Mouse (Mus musculus) C2C12 (cell line): ENCODE measurements at regions not wholly inside any gene's neighbourhood (a gene's known extent, or its start where the extent isn't known, plus 50 kb on each side); places are given as distances from the start of the nearest gene placed in this dataset.

Experiments used
- H3K27me3 ChIP-seq: one replicate; pipeline ENCODE4 v1.6.1; 2011; ENCODE audit not compliant: control insufficient read depth, insufficient read depth, insufficient read length
- H3K36me3 ChIP-seq: one replicate; pipeline ENCODE4 v1.6.1; 2011; ENCODE audit not compliant: control insufficient read depth, insufficient read depth
- H3K4me3 ChIP-seq: one replicate; pipeline ENCODE4 v1.5.1; 2011; ENCODE audit warnings: mild to moderate bottlenecking, control low read depth; ENCODE audit not compliant: poor library complexity, insufficient read depth, severe bottlenecking
- H3K79me2 ChIP-seq: one replicate; pipeline ENCODE4 v1.6.1; 2011; ENCODE audit not compliant: control insufficient read depth, insufficient read depth
- H3K79me3 ChIP-seq: one replicate; pipeline ENCODE4 v1.6.1; 2011; ENCODE audit warnings: low read depth, control low read depth
- H3ac ChIP-seq: one replicate; pipeline ENCODE3; 2011; ENCODE audit warnings: low read depth; ENCODE audit not compliant: control insufficient read depth, insufficient read length
- CEBPB ChIP-seq: IDR thresholded peaks from one replicate; pipeline ENCODE4 v1.6.1; 2011; ENCODE audit warnings: low read depth, mild to moderate bottlenecking, control low read depth, moderate library complexity
- CTCF ChIP-seq: IDR thresholded peaks from one replicate; pipeline ENCODE4 v1.5.1; 2011; ENCODE audit not compliant: control insufficient read depth, insufficient read depth, insufficient read length
- FOSL1 ChIP-seq: IDR thresholded peaks from one replicate; pipeline ENCODE4 v1.8.0; 2011; ENCODE audit warnings: mild to moderate bottlenecking, low read length; ENCODE audit not compliant: poor library complexity, insufficient read depth, severe bottlenecking
- MAX ChIP-seq: IDR thresholded peaks from one replicate; pipeline ENCODE4 v1.6.1; 2011; ENCODE audit warnings: mild to moderate bottlenecking, control low read depth
- MYOD1 ChIP-seq: IDR thresholded peaks from one replicate; pipeline ENCODE4 v1.6.1; 2011; ENCODE audit warnings: low read depth; ENCODE audit not compliant: control insufficient read depth, insufficient read length
- MYOG ChIP-seq: IDR thresholded peaks from one replicate; pipeline ENCODE4 v1.6.1; 2011; ENCODE audit not compliant: control insufficient read depth, insufficient read length; ENCODE audit errors: extremely low read depth
- USF1 ChIP-seq: IDR thresholded peaks from one replicate; pipeline ENCODE4 v1.6.1; 2011; ENCODE audit warnings: low read depth, mild to moderate bottlenecking, control low read depth, moderate library complexity

GRCm38 (mm10) chr14:24608356-24608755 lies 121.4 kb downstream of the Rps24 start:
- peaks cover 8% of the 10 kb centered on the region for H3K27me3 ChIP-seq
- TF ChIP-seq MAX: no peak
- no peak for TF ChIP-seq USF1
- no peak for TF ChIP-seq MYOG
- TF ChIP-seq CEBPB: no peak
- TF ChIP-seq MYOD1: no peak
- no peak for TF ChIP-seq CTCF
- no peak for TF ChIP-seq FOSL1
- no peak overlapping the region for H3ac ChIP-seq
- H3K36me3 ChIP-seq: no peaks in the 10 kb centered on the region
- no peak overlapping the region for H3K4me3 ChIP-seq
- no peaks in the 10 kb centered on the region for H3K79me3 ChIP-seq
- no peaks in the 10 kb centered on the region for H3K79me2 ChIP-seq

GRCm38 (mm10) chr14:24612254-24612995 lies 125.5 kb downstream of the Rps24 start:
- no peak overlapping the region for H3ac ChIP-seq
- H3K36me3 ChIP-seq: no peaks in the 10 kb centered on the region
- TF ChIP-seq CEBPB (no peak), MAX (no peak), MYOD1 (no peak), USF1 (no peak)
- H3K79me3 ChIP-seq: no peaks in the 10 kb centered on the region
- H3K79me2 ChIP-seq: no peaks in the 10 kb centered on the region
- no peak overlapping the region for H3K4me3 ChIP-seq
- peaks cover 11% of the 10 kb centered on the region for H3K27me3 ChIP-seq

GRCm38 (mm10) chr14:24615776-24616175 lies 128.9 kb downstream of the Rps24 start:
- Histone ChIP-seq H3ac (no peak overlapping the region), H3K27me3 (peaks cover 22% of the 10 kb centered on the region), H3K79me3 (no peaks in the 10 kb centered on the region), H3K36me3 (no peaks in the 10 kb centered on the region), H3K4me3 (no peak overlapping the region), H3K79me2 (no peaks in the 10 kb centered on the region)
- TF ChIP-seq MAX: no peak

- Histone ChIP-seq H3K36me3 (no peaks in the 10 kb centered on the region), H3K79me3 (no peaks in the 10 kb centered on the region), H3K4me3 (no peak overlapping the region), H3K27me3 (peaks cover 24% of the 10 kb centered on the region), H3ac (no peak overlapping the region), H3K79me2 (no peaks in the 10 kb centered on the region)
- TF ChIP-seq CTCF (no peak), FOSL1 (no peak), MAX (no peak), MYOG (no peak), CEBPB (no peak)
Observed at GRCm38 (mm10) chr14:24616306-24617125, 129.6 kb downstream of the Rps24 start.

DNA sequence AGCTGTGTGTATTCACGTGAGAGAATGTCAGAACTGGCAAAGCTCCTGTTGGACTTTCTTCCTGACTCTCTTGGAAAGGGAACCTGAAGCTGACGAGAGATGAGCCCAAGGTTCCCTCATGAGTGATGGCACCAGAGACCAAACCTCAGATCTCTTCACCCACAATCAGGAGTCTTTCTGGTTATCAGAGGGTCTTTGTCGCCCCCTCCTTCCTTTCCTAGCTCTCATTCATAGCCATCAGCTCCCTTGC lies 130.1 kb downstream of the Rps24 start:
- H3K4me3 ChIP-seq: no peak overlapping the region
- no peak overlapping the region for H3ac ChIP-seq
- H3K79me2 ChIP-seq: no peaks in the 10 kb centered on the region
- TF ChIP-seq MYOG: no peak
- no peak for TF ChIP-seq MYOD1
- TF ChIP-seq CTCF: no peak
- TF ChIP-seq USF1: no peak
- no peak for TF ChIP-seq CEBPB
- no peak for TF ChIP-seq FOSL1
- no peak for TF ChIP-seq MAX
- no peaks in the 10 kb centered on the region for H3K36me3 ChIP-seq
- peaks cover 28% of the 10 kb centered on the region for H3K27me3 ChIP-seq
- no peaks in the 10 kb centered on the region for H3K79me3 ChIP-seq

DNA sequence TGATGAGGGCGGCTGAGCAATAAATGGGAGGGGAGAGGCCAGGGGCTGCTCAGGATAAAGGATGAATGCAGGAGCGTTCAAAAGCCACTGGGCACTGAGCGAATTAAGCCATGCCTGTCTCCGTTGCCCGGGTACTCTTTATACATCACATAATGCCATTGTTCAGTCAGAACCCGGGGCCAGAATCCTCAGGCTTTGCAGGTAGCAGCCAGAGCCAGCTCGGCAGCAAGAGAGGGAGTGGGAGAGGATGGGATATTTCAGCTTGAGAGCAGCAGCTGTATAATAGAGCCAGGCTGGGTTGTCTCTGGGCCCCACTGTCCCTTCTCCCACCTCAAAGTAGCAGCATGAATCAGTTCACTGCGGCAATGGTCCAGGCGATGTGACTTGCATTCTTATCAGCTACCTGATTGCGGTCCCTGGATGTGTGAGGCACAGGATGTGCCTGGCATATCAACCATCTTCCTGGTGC lies 130.5 kb downstream of the Rps24 start:
- TF ChIP-seq CTCF (no peak), MAX (no peak), USF1 (no peak), CEBPB (no peak), MYOD1 (no peak), MYOG (no peak), FOSL1 (no peak)
- H3K36me3 ChIP-seq: no peaks in the 10 kb centered on the region
- H3K27me3 ChIP-seq: peaks cover 30% of the 10 kb centered on the region

More for the DNA sequence above, 130.5 kb downstream of the Rps24 start:
- Histone ChIP-seq H3K79me3 (no peaks in the 10 kb centered on the region), H3K4me3 (no peak overlapping the region), H3ac (no peak overlapping the region), H3K79me2 (no peaks in the 10 kb centered on the region)
